Mouse (Mus musculus): ENCODE measurements around the gene Phospho2. TPM values are rescaled to one million over a fixed set of nuclear protein-coding genes. Genes with fewer than 3 reads are reported as not detected.

Phospho2 gene
- polyA plus RNA-seq, 1 experiment from 2014 or later, result 23.4 TPM

DNA sequence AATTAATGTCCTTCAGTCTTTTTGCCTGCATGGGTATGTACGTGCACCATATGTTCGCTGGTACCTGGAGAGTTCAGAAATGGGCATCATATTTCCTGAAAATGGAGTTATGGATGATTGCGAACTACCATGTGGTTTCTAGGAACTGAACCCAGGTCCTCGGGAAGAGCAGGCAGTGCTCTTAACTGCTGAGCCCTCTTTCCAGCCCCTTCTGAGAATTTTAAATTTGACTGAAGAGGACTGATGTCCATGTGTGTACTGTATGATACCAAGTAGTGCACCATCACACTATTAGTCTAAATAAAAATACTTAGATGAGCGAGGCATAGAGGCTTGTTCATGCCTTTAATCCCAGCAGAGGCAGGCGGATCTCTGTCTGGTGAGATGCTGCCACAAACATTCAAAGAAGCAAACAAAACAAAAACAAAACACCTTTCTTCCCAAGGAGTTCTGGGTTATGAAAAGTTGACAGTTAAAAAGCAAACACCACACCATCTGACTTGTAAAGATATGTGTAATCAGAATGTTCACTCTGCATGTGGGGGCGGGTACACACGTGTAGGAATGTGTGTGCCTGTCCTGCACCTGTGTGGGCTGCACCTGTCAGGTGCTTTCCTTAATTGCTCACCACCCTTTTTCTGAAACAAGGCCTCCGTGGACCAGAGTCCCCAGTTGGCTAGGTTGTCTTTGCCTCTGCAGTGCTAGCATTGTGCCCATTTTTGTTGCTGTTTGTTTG is 29.1 kb downstream of the Phospho2 start:
- H3K4me1 ChIP-seq (ENCODE audit: control insufficient read depth, insufficient read depth, low read length), result peaks cover 5% of the 10 kb centered on the region; the same call in 1 of the 2 replicates
- no peaks in the 10 kb centered on the region for H3K36me3 ChIP-seq (ENCODE audit: control insufficient read depth, insufficient read depth, low read length)
- no peaks in the 10 kb centered on the region for H3K9me3 ChIP-seq (replicated peaks; ENCODE audit: control insufficient read depth, low read length)
- H3K9ac ChIP-seq (ENCODE audit: low read depth, low read length), result no peak overlapping the region
- H3K27ac ChIP-seq (ENCODE audit: low read depth, low read length), result no peak overlapping the region
- 71% methylated on average over 9 of the region's 9 CpGs for WGBS (ENCODE audit: insufficient replicate concordance)
- no peaks in the 10 kb centered on the region for H3K27me3 ChIP-seq (ENCODE audit: control insufficient read depth, insufficient read depth, low read length)
- no peak for ATAC-seq (replicated peaks; ENCODE audit: insufficient number of reproducible peaks, low FRiP score, low TSS enrichment)
- H3K4me2 ChIP-seq, result no peak overlapping the region
- H3K4me3 ChIP-seq (ENCODE audit: low read depth, low read length), result no peak overlapping the region

DNA sequence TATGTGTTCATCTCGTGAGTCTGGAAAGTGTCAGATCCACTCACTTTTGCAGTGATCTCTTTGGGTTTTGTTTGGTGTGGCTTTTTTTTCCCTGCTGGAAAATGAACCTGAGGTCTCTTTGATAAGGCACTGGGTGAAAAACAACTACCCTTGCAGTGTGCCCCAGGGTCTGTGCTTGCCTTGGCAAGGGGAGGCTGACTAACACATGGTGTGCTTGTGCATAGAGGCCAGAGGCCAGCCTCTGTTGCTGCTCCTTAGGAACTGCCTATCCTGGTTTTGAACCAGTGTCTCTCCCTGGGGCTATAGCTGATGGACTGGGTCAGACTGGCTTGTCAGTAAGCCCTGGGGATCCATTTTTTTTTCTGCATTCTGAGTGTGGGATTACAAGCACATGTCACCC is 30.8 kb downstream of the Phospho2 start:
- Histone ChIP-seq H3K9me3 (replicated peaks; ENCODE audit: control insufficient read depth, low read length) (no peaks in the 10 kb centered on the region), H3K4me2 (no peak overlapping the region), H3K27ac (ENCODE audit: low read depth, low read length) (no peak overlapping the region), H3K36me3 (ENCODE audit: control insufficient read depth, insufficient read depth, low read length) (no peaks in the 10 kb centered on the region), H3K4me1 (ENCODE audit: control insufficient read depth, insufficient read depth, low read length) (peaks cover 12% of the 10 kb centered on the region; the same call in 1 of the 2 replicates), H3K4me3 (ENCODE audit: low read depth, low read length) (no peak overlapping the region), H3K27me3 (ENCODE audit: control insufficient read depth, insufficient read depth, low read length) (no peaks in the 10 kb centered on the region), H3K9ac (ENCODE audit: low read depth, low read length) (no peak overlapping the region)
- ATAC-seq (replicated peaks; ENCODE audit: insufficient number of reproducible peaks, low FRiP score, low TSS enrichment), result no peak
- WGBS (ENCODE audit: insufficient replicate concordance), result 62% methylated on average over 1 of the region's 1 CpGs

DNA sequence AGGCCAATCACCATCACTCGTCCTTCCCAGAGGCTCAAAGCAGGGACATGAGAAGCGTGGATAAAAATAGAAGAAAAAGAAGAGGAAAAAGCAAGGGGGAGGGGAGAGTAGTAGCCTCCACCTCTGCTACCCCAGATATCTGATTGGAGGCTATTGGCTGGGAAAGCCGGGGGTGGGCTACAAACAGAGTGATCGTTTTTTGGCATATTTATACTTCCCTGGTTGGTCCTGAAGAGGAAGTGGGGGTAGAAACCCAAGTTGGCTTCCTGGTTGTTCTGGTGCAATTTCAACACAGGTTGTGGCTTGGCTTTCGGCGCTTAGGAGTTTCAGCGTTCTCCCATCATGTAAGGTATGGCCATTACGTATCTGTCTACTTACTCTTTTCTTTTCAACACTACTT is 32.3 kb downstream of the Phospho2 start, which contains the start of gene Klhl23:
TSS of gene Klhl23 (plus strand) at position 234 of the 400 bp plus-strand sequence.
- Histone ChIP-seq H3K27ac (ENCODE audit: low read depth, low read length) (peak within 1 kb of the TSS; percentile 96), H3K36me3 (ENCODE audit: control insufficient read depth, insufficient read depth, low read length) (no peaks in the 10 kb centered on the region; the same call in none of the 2 replicates), H3K9me3 (replicated peaks; ENCODE audit: control insufficient read depth, low read length) (no peaks in the 10 kb centered on the region), H3K27me3 (ENCODE audit: control insufficient read depth, insufficient read depth, low read length) (no peaks in the 10 kb centered on the region), H3K4me1 (ENCODE audit: control insufficient read depth, insufficient read depth, low read length) (peaks cover 12% of the 10 kb centered on the region), H3K4me3 (ENCODE audit: low read depth, low read length) (peak within 1 kb of the TSS; percentile 83), H3K9ac (ENCODE audit: low read depth, low read length) (peak within 1 kb of the TSS; percentile 85), H3K4me2 (peak within 1 kb of the TSS; percentile 76)
- WGBS (ENCODE audit: insufficient replicate concordance), result 4% methylated on average over 8 of the region's 8 CpGs
- peak; percentile 39; the same call in 1 of the 2 replicates for ATAC-seq (replicated peaks; ENCODE audit: insufficient number of reproducible peaks, low FRiP score, low TSS enrichment)

DNA sequence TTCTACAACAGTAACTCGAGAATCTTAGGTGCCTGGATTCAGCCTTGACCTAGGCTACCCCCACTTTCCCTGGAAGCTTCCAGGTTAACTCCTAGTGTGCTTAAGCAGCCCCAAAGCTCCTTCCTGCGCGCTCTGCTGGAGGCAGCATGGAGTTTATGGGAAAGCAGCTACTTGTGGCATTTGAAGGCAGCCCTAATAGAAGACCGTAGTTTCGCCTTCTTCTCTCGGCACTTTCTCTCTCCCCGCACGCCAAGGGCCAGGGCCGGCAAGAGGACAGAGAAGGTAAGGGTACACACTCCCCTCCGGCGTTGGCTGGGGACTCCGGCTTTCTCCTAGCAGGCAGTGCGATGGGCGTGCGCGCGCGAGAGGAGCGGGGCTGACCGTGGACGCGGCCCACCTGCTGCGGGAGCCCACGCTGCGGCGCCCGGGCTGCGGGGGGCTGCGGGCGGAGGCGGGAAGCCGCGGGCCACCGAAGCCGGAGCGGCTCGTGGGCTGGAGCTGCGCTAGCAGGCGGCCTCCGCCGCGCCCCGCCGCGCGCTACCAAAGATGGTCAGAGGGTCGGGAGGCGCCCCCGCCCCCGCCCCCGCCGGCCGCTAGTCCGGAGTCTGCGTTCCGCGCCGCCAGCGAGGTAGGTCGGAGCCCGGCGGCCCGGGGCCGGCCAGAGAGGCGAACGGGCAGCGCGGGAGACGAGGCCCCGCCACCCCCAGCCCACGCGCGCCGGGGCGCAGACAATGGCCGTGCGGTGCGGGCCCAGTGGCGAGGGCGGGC is 33.1 kb downstream of the Phospho2 start:
- under 1% methylated on average over 67 of the region's 80 CpGs for WGBS (ENCODE audit: insufficient replicate concordance)
- Histone ChIP-seq H3K4me3 (ENCODE audit: low read depth, low read length) (peak overlapping the region; percentile 83), H3K9ac (ENCODE audit: low read depth, low read length) (peak overlapping the region; percentile 85), H3K9me3 (replicated peaks; ENCODE audit: control insufficient read depth, low read length) (no peaks in the 10 kb centered on the region), H3K36me3 (ENCODE audit: control insufficient read depth, insufficient read depth, low read length) (no peaks in the 10 kb centered on the region; the same call in none of the 2 replicates), H3K27me3 (ENCODE audit: control insufficient read depth, insufficient read depth, low read length) (no peaks in the 10 kb centered on the region), H3K4me1 (ENCODE audit: control insufficient read depth, insufficient read depth, low read length) (peaks cover 12% of the 10 kb centered on the region), H3K27ac (ENCODE audit: low read depth, low read length) (peak overlapping the region; percentile 96), H3K4me2 (peak overlapping the region; percentile 76)
- ATAC-seq (replicated peaks; ENCODE audit: insufficient number of reproducible peaks, low FRiP score, low TSS enrichment), result peak; percentile 81

GRCm38 (mm10) chr2:69823129-69823677 is 33.8 kb downstream of the Phospho2 start:
- H3K9ac ChIP-seq (ENCODE audit: low read depth, low read length), result peak overlapping the region; percentile 85

DNA sequence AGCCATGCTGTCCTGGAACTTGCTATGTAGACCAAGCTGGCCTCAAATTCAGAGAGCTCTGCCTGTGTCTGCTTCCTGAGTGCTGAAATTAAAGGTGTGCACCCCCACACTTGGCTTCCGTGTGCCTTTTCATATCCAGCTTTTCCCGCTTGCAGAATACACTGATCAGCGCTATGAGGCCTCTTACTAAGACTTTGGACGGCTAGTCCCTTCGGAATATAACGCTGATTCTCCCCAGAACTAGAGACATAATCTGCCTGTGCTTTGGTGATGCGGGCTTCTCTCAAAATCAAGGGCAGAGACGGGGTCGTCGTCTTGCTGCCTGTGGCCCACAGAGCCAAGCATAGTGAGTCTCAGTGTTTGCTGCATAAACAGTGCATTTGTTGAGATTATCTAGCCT is 36.5 kb downstream of the Phospho2 start:
- Histone ChIP-seq H3K4me2 (no peak overlapping the region), H3K27ac (ENCODE audit: low read depth, low read length) (0 out of 2 replicates have a peak overlapping the region, but pooled peaks have one; percentile 10), H3K4me1 (ENCODE audit: control insufficient read depth, insufficient read depth, low read length) (peaks cover 12% of the 10 kb centered on the region), H3K9me3 (replicated peaks; ENCODE audit: control insufficient read depth, low read length) (no peaks in the 10 kb centered on the region), H3K36me3 (ENCODE audit: control insufficient read depth, insufficient read depth, low read length) (peaks cover 14% of the 10 kb centered on the region), H3K27me3 (ENCODE audit: control insufficient read depth, insufficient read depth, low read length) (no peaks in the 10 kb centered on the region), H3K4me3 (ENCODE audit: low read depth, low read length) (no peak overlapping the region), H3K9ac (ENCODE audit: low read depth, low read length) (no peak overlapping the region)
- ATAC-seq (replicated peaks; ENCODE audit: insufficient number of reproducible peaks, low FRiP score, low TSS enrichment), result no peak
- WGBS (ENCODE audit: insufficient replicate concordance), result 80% methylated on average over 10 of the region's 10 CpGs

More at GRCm38 (mm10) chr2:69823129-69823677, 33.8 kb downstream of the Phospho2 start:
- Histone ChIP-seq H3K27me3 (ENCODE audit: control insufficient read depth, insufficient read depth, low read length) (no peaks in the 10 kb centered on the region), H3K4me3 (ENCODE audit: low read depth, low read length) (peak overlapping the region; percentile 83), H3K36me3 (ENCODE audit: control insufficient read depth, insufficient read depth, low read length) (no peaks in the 10 kb centered on the region; the same call in none of the 2 replicates), H3K27ac (ENCODE audit: low read depth, low read length) (peak overlapping the region; percentile 96), H3K4me1 (ENCODE audit: control insufficient read depth, insufficient read depth, low read length) (peaks cover 12% of the 10 kb centered on the region), H3K9me3 (replicated peaks; ENCODE audit: control insufficient read depth, low read length) (no peaks in the 10 kb centered on the region), H3K4me2 (peak overlapping the region; percentile 76)
- ATAC-seq (replicated peaks; ENCODE audit: insufficient number of reproducible peaks, low FRiP score, low TSS enrichment), result peak; percentile 69
- 3% methylated on average over 42 of the region's 45 CpGs for WGBS (ENCODE audit: insufficient replicate concordance)

GRCm38 (mm10) chr2:69826380-69826779 is 37.0 kb downstream of the Phospho2 start:
- peaks cover 8% of the 10 kb centered on the region for H3K4me1 ChIP-seq (ENCODE audit: control insufficient read depth, insufficient read depth, low read length)
- no peaks in the 10 kb centered on the region for H3K27me3 ChIP-seq (ENCODE audit: control insufficient read depth, insufficient read depth, low read length)
- peaks cover 15% of the 10 kb centered on the region for H3K36me3 ChIP-seq (ENCODE audit: control insufficient read depth, insufficient read depth, low read length)
- no peak for ATAC-seq (replicated peaks; ENCODE audit: insufficient number of reproducible peaks, low FRiP score, low TSS enrichment)
- H3K9me3 ChIP-seq (replicated peaks; ENCODE audit: control insufficient read depth, low read length), result no peaks in the 10 kb centered on the region
- H3K9ac ChIP-seq (ENCODE audit: low read depth, low read length), result no peak overlapping the region
- 0 out of 2 replicates have a peak overlapping the region, but pooled peaks have one; percentile 22 for H3K27ac ChIP-seq (ENCODE audit: low read depth, low read length)
- WGBS (ENCODE audit: insufficient replicate concordance), result 82% methylated on average over 2 of the region's 2 CpGs
- H3K4me3 ChIP-seq (ENCODE audit: low read depth, low read length), result no peak overlapping the region
- no peak overlapping the region for H3K4me2 ChIP-seq

DNA sequence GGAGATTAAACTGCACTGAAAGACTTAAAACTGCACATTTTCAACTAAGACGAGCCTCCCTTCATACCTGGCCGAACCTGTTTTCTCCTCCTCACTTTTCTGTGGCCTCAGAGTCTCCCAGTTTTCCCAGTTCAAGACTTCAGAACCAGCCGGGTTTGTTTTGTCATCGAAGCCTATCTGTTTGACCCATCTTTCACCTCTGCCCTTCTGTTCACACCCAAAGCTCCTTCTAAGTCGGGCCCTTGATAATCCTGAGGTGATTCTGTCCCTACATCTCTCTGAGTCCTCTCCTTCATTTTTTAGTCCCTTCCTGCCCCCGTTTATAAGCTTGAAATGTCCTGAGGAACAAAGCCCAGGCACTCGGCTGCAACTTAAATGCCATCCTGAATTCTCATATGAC is 38.6 kb downstream of the Phospho2 start:
- Histone ChIP-seq H3K9ac (ENCODE audit: low read depth, low read length) (no peak overlapping the region), H3K9me3 (replicated peaks; ENCODE audit: control insufficient read depth, low read length) (no peaks in the 10 kb centered on the region), H3K27ac (ENCODE audit: low read depth, low read length) (no peak overlapping the region), H3K27me3 (ENCODE audit: control insufficient read depth, insufficient read depth, low read length) (no peaks in the 10 kb centered on the region), H3K4me1 (ENCODE audit: control insufficient read depth, insufficient read depth, low read length) (peaks cover 6% of the 10 kb centered on the region), H3K4me2 (no peak overlapping the region), H3K36me3 (ENCODE audit: control insufficient read depth, insufficient read depth, low read length) (peaks cover 17% of the 10 kb centered on the region), H3K4me3 (ENCODE audit: low read depth, low read length) (no peak overlapping the region)
- 42% methylated on average over 7 of the region's 7 CpGs for WGBS (ENCODE audit: insufficient replicate concordance)
- no peak for ATAC-seq (replicated peaks; ENCODE audit: insufficient number of reproducible peaks, low FRiP score, low TSS enrichment)

Measured in heart, embryonic 11.5 days (tissue).